Mouse (Mus musculus) T-cell, adult 2 months (primary cell): Measurements from ENCODE around the gene Hadh.

ENCODE experiments used
- DNase-seq: peaks from one replicate; pipeline ENCODE4 v3.0.0; 2022; ENCODE audit warnings: low spot score

Gene Hadh

GRCm38 (mm10) chr3:131271559-131272373 is at the start of gene Hadh:
TSS of gene Hadh (minus strand) at chr3:131272101.
- DNase-seq = peak; percentile 81

GRCm38 (mm10) chr3:131320184-131320583 is 48.3 kb upstream of the Hadh start:
- peak; percentile 70 for DNase-seq

- no peak for DNase-seq
Observed at GRCm38 (mm10) chr3:131318211-131318610, 46.3 kb upstream of the Hadh start.

- DNase-seq = no peak
Observed at GRCm38 (mm10) chr3:131317126-131317525, 45.2 kb upstream of the Hadh start.

- no peak for DNase-seq
Observed at GRCm38 (mm10) chr3:131315957-131316510, 44.1 kb upstream of the Hadh start.

GRCm38 (mm10) chr3:131312340-131312739 is 40.4 kb upstream of the Hadh start:
- DNase-seq = no peak

GRCm38 (mm10) chr3:131310572-131310971 is 38.7 kb upstream of the Hadh start:
- DNase-seq = no peak

GRCm38 (mm10) chr3:131307811-131308210 is 35.9 kb upstream of the Hadh start:
- no peak for DNase-seq

GRCm38 (mm10) chr3:131306255-131306654 is 34.4 kb upstream of the Hadh start:
- DNase-seq = no peak

- no peak for DNase-seq
Observed at GRCm38 (mm10) chr3:131303320-131303714, 31.4 kb upstream of the Hadh start.

GRCm38 (mm10) chr3:131302452-131303319 is 30.8 kb upstream of the Hadh start, which contains the start of gene Cyp2u1:
TSS of gene Cyp2u1 (minus strand) at chr3:131303227.
- peak; percentile 82 for DNase-seq

GRCm38 (mm10) chr3:131299908-131300307 is 28.0 kb upstream of the Hadh start:
- peak; percentile 24 for DNase-seq

- DNase-seq = no peak
Observed at GRCm38 (mm10) chr3:131299078-131299477, 27.2 kb upstream of the Hadh start.

GRCm38 (mm10) chr3:131296893-131297292 is 25.0 kb upstream of the Hadh start:
- DNase-seq = no peak

- no peak for DNase-seq
Observed at GRCm38 (mm10) chr3:131295513-131296200, 23.8 kb upstream of the Hadh start.

GRCm38 (mm10) chr3:131294503-131294902 is 22.6 kb upstream of the Hadh start:
- no peak for DNase-seq

- DNase-seq = no peak
Observed at GRCm38 (mm10) chr3:131292959-131293358, 21.1 kb upstream of the Hadh start.

- no peak for DNase-seq
Observed at GRCm38 (mm10) chr3:131292349-131292748, 20.4 kb upstream of the Hadh start.

- DNase-seq = no peak
Observed at GRCm38 (mm10) chr3:131291890-131292289, 20.0 kb upstream of the Hadh start.

- no peak for DNase-seq
Observed at GRCm38 (mm10) chr3:131274151-131274550, 2.2 kb upstream of the Hadh start.

- DNase-seq = no peak
Observed at GRCm38 (mm10) chr3:131272374-131273100, 636 bp upstream of the Hadh start.
